Mouse (Mus musculus): Measurements from ENCODE around the gene Arpc1a. TPM values are rescaled to one million over a fixed set of nuclear protein-coding genes. Genes with fewer than 3 reads are reported as not detected.

The Arpc1a gene
- 286 TPM for polyA plus RNA-seq (2015; fragmentation: Illumina TruSeq; extraction: RNeasy Lipid Tissue Mini Kit (QIAGEN cat#74804); ENCODE audit: low read depth, low replicate concordance)

GRCm38 (mm10) chr5:145083632-145084451, at the start of gene Arpc1a, which contains the start of gene Kpna7:
TSS of gene Arpc1a (plus strand) at chr5:145083830.
TSS of gene Kpna7 (minus strand) at chr5:145084030.

DNA sequence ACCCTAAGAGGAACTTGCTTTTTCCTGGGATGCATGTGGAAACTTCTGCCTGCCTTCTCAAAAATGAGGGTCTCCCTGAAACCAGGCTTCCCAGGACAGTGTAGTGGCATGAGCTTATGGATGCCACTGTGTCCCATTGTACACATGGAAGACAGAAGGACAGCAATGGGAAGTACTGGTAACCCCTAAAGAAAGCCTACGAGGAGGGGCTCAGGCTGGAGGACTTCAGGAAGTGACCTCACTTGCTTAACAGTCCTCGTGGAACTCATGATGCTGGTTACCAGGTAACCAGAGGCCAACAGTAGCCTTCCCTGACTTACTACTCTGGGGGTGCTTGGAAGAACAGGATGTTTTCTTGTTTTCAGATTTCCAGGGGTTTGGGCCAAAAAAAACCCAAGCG, 40.9 kb upstream of the Arpc1a start, which contains the start of gene 1700018F24Rik:
TSS of gene 1700018F24Rik (plus strand) at position 301 of the 400 bp plus-strand sequence.

DNA sequence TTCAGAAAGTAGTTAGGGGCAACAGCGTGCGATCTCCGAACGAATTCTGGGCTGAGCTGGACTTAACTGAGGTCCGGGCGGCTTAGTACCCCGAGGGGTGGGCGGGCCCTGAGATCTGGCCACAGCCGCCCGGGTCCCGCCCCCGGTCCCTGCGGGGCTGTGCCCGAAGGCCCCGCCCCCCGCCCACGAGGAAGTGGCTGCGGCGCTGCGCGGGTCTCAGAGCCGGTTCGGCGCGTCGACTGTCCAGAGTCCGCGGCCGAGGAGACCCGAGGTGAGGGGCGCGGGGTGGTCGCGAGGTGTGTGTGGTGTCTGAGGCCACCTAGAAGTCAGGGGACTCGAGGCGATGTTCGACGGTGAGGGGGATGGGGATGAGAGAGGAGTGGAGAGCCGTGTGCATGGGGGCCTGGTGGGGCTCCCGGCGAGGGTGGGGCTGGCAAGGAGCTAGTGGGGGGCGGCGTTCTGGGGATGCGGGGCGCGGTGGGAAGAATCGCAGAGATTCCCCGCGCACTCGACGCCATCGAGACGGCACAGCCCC, 30.5 kb downstream of the Arpc1a start, which contains the start of gene Arpc1b:
TSS of gene Arpc1b (plus strand) at position 145 of the 535 bp plus-strand sequence.

DNA sequence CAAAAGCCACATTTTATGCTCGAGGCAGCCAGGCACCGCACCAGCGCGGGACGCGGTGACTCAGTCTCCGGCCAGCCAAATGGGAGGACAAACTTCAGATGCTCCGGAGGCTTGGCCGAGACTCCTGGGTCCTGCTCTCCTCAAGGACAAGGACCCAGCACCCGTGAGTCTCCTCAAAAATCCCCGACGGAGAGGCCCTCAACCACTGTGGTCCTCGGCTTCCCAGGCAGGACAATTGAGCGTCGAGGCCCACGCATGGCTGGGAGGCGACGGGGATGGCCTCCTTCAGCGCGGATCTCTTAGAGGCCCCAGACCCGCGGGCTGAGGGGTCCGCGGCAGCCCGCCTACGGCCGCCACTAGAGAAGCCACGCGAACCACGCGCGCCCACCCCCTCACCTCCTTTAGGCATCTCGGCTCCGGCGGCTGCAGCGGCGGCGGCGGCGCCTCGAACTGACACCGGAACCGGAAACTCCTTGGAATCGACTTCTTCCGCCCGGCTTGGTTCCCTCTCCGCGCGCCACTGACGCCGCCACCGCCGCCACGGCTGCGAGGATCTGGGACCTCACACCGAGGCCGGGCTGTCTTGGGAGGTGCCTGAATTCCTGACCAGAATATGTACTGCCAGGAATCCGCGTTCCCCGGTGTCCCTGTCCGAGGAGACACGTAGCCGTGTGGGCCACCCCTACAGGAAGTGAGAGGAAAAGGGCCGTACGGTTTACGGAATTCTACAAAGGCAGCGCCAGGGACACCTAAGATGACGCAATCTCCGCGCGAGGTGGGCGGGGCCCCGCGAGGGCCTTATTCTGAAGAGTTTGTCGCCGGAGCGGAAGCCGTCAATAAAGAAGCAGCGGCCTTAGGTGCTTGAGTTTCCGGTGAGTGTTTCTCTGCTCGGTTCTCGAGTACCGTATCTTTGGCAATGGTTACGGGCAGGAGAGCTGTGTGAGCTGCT, 56.2 kb downstream of the Arpc1a start, which contains the start of the genes Pdap1 and Bud31:
TSS of gene Pdap1 (minus strand) at position 668 of the 949 bp plus-strand sequence.
TSS of gene Bud31 (plus strand) at position 792 of the 949 bp plus-strand sequence.

Other genes with a start within 250 kb of the Arpc1a start
- gene Smurf1, start 118.0 kb upstream of the Arpc1a start, polyA plus RNA-seq (2015; fragmentation: Illumina TruSeq; extraction: RNeasy Lipid Tissue Mini Kit (QIAGEN cat#74804); ENCODE audit: low read depth, low replicate concordance), result 23.9 TPM
- not detected for gene Gm4871, start 51.1 kb upstream of the Arpc1a start, polyA plus RNA-seq (2015; fragmentation: Illumina TruSeq; extraction: RNeasy Lipid Tissue Mini Kit (QIAGEN cat#74804); ENCODE audit: low read depth, low replicate concordance)
- gene 1700018F24Rik, start 40.8 kb upstream of the Arpc1a start, polyA plus RNA-seq (2015; fragmentation: Illumina TruSeq; extraction: RNeasy Lipid Tissue Mini Kit (QIAGEN cat#74804); ENCODE audit: low read depth, low replicate concordance), result not detected
- not detected for gene Kpna7, start 200 bp downstream of the Arpc1a start, polyA plus RNA-seq (2015; fragmentation: Illumina TruSeq; extraction: RNeasy Lipid Tissue Mini Kit (QIAGEN cat#74804); ENCODE audit: low read depth, low replicate concordance)
- 44.7 TPM for gene Arpc1b, start 30.4 kb downstream of the Arpc1a start, polyA plus RNA-seq (2015; fragmentation: Illumina TruSeq; extraction: RNeasy Lipid Tissue Mini Kit (QIAGEN cat#74804); ENCODE audit: low read depth, low replicate concordance)
- 115 TPM for gene Pdap1, start 56.4 kb downstream of the Arpc1a start, polyA plus RNA-seq (2015; fragmentation: Illumina TruSeq; extraction: RNeasy Lipid Tissue Mini Kit (QIAGEN cat#74804); ENCODE audit: low read depth, low replicate concordance)
- 150 TPM for gene Bud31, start 56.5 kb downstream of the Arpc1a start, polyA plus RNA-seq (2015; fragmentation: Illumina TruSeq; extraction: RNeasy Lipid Tissue Mini Kit (QIAGEN cat#74804); ENCODE audit: low read depth, low replicate concordance)
- gene Ptcd1, start 83.3 kb downstream of the Arpc1a start, polyA plus RNA-seq (2015; fragmentation: Illumina TruSeq; extraction: RNeasy Lipid Tissue Mini Kit (QIAGEN cat#74804); ENCODE audit: low read depth, low replicate concordance), result 18.1 TPM
- gene Cpsf4, start 83.4 kb downstream of the Arpc1a start, polyA plus RNA-seq (2015; fragmentation: Illumina TruSeq; extraction: RNeasy Lipid Tissue Mini Kit (QIAGEN cat#74804); ENCODE audit: low read depth, low replicate concordance), result 20.5 TPM
- 411 TPM for gene Atp5j2, start 108.2 kb downstream of the Arpc1a start, polyA plus RNA-seq (2015; fragmentation: Illumina TruSeq; extraction: RNeasy Lipid Tissue Mini Kit (QIAGEN cat#74804); ENCODE audit: low read depth, low replicate concordance)
- gene Zkscan14, start 118.0 kb downstream of the Arpc1a start, polyA plus RNA-seq (2015; fragmentation: Illumina TruSeq; extraction: RNeasy Lipid Tissue Mini Kit (QIAGEN cat#74804); ENCODE audit: low read depth, low replicate concordance), result 11.2 TPM
- 10.4 TPM for gene Zkscan5, start 120.7 kb downstream of the Arpc1a start, polyA plus RNA-seq (2015; fragmentation: Illumina TruSeq; extraction: RNeasy Lipid Tissue Mini Kit (QIAGEN cat#74804); ENCODE audit: low read depth, low replicate concordance)
- gene Zfp655, start 147.9 kb downstream of the Arpc1a start, polyA plus RNA-seq (2015; fragmentation: Illumina TruSeq; extraction: RNeasy Lipid Tissue Mini Kit (QIAGEN cat#74804); ENCODE audit: low read depth, low replicate concordance), result 33.8 TPM
- gene Zscan25, start 196.7 kb downstream of the Arpc1a start, polyA plus RNA-seq (2015; fragmentation: Illumina TruSeq; extraction: RNeasy Lipid Tissue Mini Kit (QIAGEN cat#74804); ENCODE audit: low read depth, low replicate concordance), result 11.9 TPM